Mouse (Mus musculus) heart, postnatal 0 days (tissue): ENCODE data around the gene Mast3. TPM values are rescaled to one million over a fixed set of nuclear protein-coding genes. Genes with fewer than 3 reads are reported as not detected.

Experiments
- ATAC-seq: fragments of 200-750 bp; cut with Nextera tagmentation; 2 replicates; pipeline ENCODE4 v1.8.0; 2017; ENCODE audit warnings: low read depth, moderate number of reproducible peaks, moderate library complexity; ENCODE audit not compliant: insufficient read depth
- DNase-seq: peaks from one replicate; pipeline ENCODE4 v3.0.0-alpha.2; 2016; ENCODE audit warnings: low spot score
- H3K27ac ChIP-seq: fragments of 300-500 bp; sonication (generic); 2 replicates; pipeline ENCODE4 v1.5.1; 2014; ENCODE audit warnings: low read depth, mild to moderate bottlenecking
- H3K27me3 ChIP-seq: fragments of 300-500 bp; sonication (generic); 2 replicates; pipeline ENCODE4 v1.6.1; 2014; ENCODE audit warnings: low read length, mixed read lengths; ENCODE audit not compliant: control insufficient read depth, insufficient read depth
- H3K36me3 ChIP-seq: fragments of 300-500 bp; sonication (generic); replicated peaks from 2 replicates; pipeline ENCODE4 v1.6.1; 2014; ENCODE audit warnings: low read length, mixed read lengths; ENCODE audit not compliant: control insufficient read depth, insufficient read depth
- H3K4me1 ChIP-seq: fragments of 300-500 bp; sonication (generic); 2 replicates; pipeline ENCODE4 v1.6.1; 2014; ENCODE audit warnings: antibody characterized with exemption; ENCODE audit not compliant: control insufficient read depth, insufficient read depth
- H3K4me2 ChIP-seq: fragments of 300-500 bp; sonication (generic); 2 replicates; pipeline ENCODE4 v1.6.1; 2014; ENCODE audit warnings: low read depth, mild to moderate bottlenecking, low read length, moderate library complexity
- H3K4me3 ChIP-seq: fragments of 300-500 bp; sonication (generic); 2 replicates; pipeline ENCODE4 v1.5.1; 2014; ENCODE audit warnings: low read depth, low read length
- H3K9ac ChIP-seq: fragments of 300-500 bp; sonication (generic); replicated peaks from 2 replicates; pipeline ENCODE4 v1.6.1; 2014; ENCODE audit warnings: low read depth, low read length, mixed read lengths
- H3K9me3 ChIP-seq: fragments of 300-500 bp; sonication (generic); replicated peaks from 2 replicates; pipeline ENCODE4 v1.6.1; 2016; ENCODE audit warnings: low read length; ENCODE audit not compliant: control insufficient read depth
- CTCF ChIP-seq: IDR thresholded peaks from 2 replicates; pipeline ENCODE4 v1.5.1; 2016; ENCODE audit warnings: antibody characterized with exemption, control low read depth, low read depth
- EP300 ChIP-seq: IDR thresholded peaks from 2 replicates; pipeline ENCODE4 v1.6.1; 2016; ENCODE audit warnings: antibody characterized with exemption, low read depth
- WGBS: fragments of 180-500 bp; shearing (Covaris S2); extraction: QIAGEN DNeasy Blood & Tissue Kit; methylation state at CpG from one replicate; pipeline ENCODE4 v1.1.7; 2014; 5-methylcytosine and 5-hydroxymethylcytosine counted together
- microRNA-seq: library from miRNA; unstranded; fragments of <30 nt; microRNA quantifications from one replicate; pipeline ENCODE4, GENCODE M21; 2016
- polyA plus RNA-seq: library from polyadenylated mRNA; unstranded; fragments of >200 nt; fragmentation: Nextera tagmentation; extraction: Ambion mirVana; gene quantifications from 2 replicates; pipeline ENCODE4 v1.2.1, GENCODE M21; 2015
- total RNA-seq: library from RNA; depleted of rRNA; stranded (reverse); fragments of >200 nt; gene quantifications from 2 replicates; pipeline ENCODE4 v1.2.3, GENCODE M21; 2014; ENCODE audit warnings: low replicate concordance; rRNA removed

Mast3 gene
- total and polyA plus RNA-seq, 2 experiments from 2014 or later: 2.3 to 5.6 TPM

GRCm38 (mm10) chr8:70737705-70738104 lies 67.1 kb downstream of the Mast3 start:
- H3K27me3 ChIP-seq: peaks cover 13% of the 10 kb centered on the region
- no peak overlapping the region for H3K4me3 ChIP-seq
- no peaks in the 10 kb centered on the region for H3K36me3 ChIP-seq
- 57% methylated on average over 5 of the region's 5 CpGs for WGBS
- no peak overlapping the region for H3K27ac ChIP-seq
- no peaks in the 10 kb centered on the region for H3K9me3 ChIP-seq
- H3K4me2 ChIP-seq: no peak overlapping the region
- ATAC-seq (no peak), DNase-seq (no peak)
- no peak overlapping the region for H3K9ac ChIP-seq
- no peaks in the 10 kb centered on the region; the same call in 1 of the 2 replicates for H3K4me1 ChIP-seq
- TF ChIP-seq CTCF (no peak), EP300 (no peak)

DNA sequence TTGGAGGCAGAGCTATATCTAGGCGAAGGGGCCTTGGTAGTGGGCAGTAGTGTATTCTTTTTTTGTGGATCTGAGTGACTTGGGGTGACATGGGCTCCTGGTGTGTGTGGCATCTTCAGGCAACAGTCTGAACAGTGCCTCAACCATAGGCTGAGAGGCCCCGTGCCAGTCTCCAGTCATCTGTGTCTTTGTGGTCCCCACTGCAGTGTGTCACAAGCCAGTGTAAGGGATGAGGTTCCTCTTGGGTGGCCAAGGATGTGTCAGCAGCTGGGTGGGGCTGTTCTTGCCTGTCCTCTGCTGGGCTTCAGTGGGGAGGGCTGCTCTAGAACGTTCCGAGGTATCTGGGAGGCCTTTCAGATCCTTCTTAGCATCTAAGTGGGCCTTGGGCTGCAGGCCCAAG lies 73.9 kb downstream of the Mast3 start:
- no peaks in the 10 kb centered on the region for H3K36me3 ChIP-seq
- peaks cover 63% of the 10 kb centered on the region for H3K27me3 ChIP-seq
- no peak overlapping the region for H3K9ac ChIP-seq
- H3K4me2 ChIP-seq: no peak overlapping the region
- WGBS: 85% methylated on average over 4 of the region's 4 CpGs
- H3K4me3 ChIP-seq: no peak overlapping the region
- H3K27ac ChIP-seq: no peak overlapping the region
- ATAC-seq (no peak), DNase-seq (no peak)
- TF ChIP-seq EP300: no peak
- no peak for TF ChIP-seq CTCF
- no peaks in the 10 kb centered on the region for H3K4me1 ChIP-seq
- no peaks in the 10 kb centered on the region for H3K9me3 ChIP-seq

DNA sequence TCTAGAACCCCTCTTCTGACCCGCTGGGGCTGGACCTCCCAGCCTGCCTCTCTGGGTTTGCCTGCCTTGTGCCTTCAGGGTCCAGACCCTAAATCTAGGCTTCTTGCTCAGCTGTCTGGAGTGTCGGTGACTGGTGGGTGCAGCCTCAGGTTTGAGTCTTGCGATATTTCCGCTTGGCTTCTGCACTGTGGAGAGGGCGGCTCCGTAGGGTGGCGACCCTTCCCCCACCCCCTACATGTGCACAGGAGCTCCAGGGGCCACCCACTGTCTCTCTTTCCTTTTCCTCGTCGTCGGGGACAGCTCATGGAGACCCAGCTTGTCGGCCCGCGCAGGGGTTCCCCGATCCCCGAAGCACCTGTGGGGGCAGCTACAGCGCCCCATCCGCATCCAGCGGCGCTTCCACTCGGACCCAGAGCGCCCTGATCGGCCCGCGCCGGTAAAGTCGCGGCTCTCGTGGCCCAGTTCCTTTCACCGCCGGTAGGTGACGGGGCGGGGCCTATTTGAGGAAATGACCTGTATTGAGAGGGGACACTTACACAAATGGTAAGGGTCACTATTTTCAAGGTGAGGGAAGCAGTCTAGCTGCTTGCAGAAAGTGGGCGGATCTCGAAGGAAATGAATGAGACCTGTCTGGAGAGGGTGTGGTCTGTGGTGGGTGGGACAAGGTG lies 74.9 kb downstream of the Mast3 start:
- Histone ChIP-seq H3K9me3 (no peaks in the 10 kb centered on the region), H3K27me3 (peaks cover 63% of the 10 kb centered on the region), H3K4me3 (peak overlapping the region; percentile 27), H3K4me1 (no peaks in the 10 kb centered on the region), H3K27ac (no peak overlapping the region), H3K9ac (no peak overlapping the region), H3K4me2 (peak overlapping the region; percentile 51), H3K36me3 (no peaks in the 10 kb centered on the region)
- WGBS: 3% methylated on average over 32 of the region's 34 CpGs
- TF ChIP-seq CTCF (no peak), EP300 (no peak)
- DNase-seq: no peak
- no peak for ATAC-seq

Small RNA genes within 50 kb of the gene (microRNA-seq; reads per million reads assigned to microRNA genes)
- not detected for gene Mir7240

Other genes with a start within 250 kb of the Mast3 start
- gene Isyna1, start 210.7 kb downstream of the Mast3 start, total RNA-seq: 111 and 125 TPM in 2 replicates
- 53.3 and 59.6 TPM in 2 replicates for gene Isyna1, start 210.7 kb downstream of the Mast3 start, polyA plus RNA-seq
- gene Ssbp4, start 196.2 kb downstream of the Mast3 start, total RNA-seq: 107 and 143 TPM in 2 replicates
- 55.6 and 57.3 TPM in 2 replicates for gene Ssbp4, start 196.2 kb downstream of the Mast3 start, polyA plus RNA-seq
- 1.5 and 2.2 TPM in 2 replicates for gene Lrrc25, start 188.9 kb downstream of the Mast3 start, total RNA-seq
- gene Lrrc25, start 188.9 kb downstream of the Mast3 start, polyA plus RNA-seq: 1.3 and 1.6 TPM in 2 replicates
- 0.15 and 5.4 TPM in 2 replicates for gene Gdf15, start 172.6 kb downstream of the Mast3 start, total RNA-seq
- gene Gdf15, start 172.6 kb downstream of the Mast3 start, polyA plus RNA-seq: 1.4 and 1.7 TPM in 2 replicates
- 18.0 and 36.3 TPM in 2 replicates for gene Pgpep1, start 144.7 kb downstream of the Mast3 start, total RNA-seq
- gene Pgpep1, start 144.7 kb downstream of the Mast3 start, polyA plus RNA-seq: 26.9 and 29.1 TPM in 2 replicates
- 438 and 495 TPM in 2 replicates for gene Lsm4, start 131.8 kb downstream of the Mast3 start, total RNA-seq
- 202 and 205 TPM in 2 replicates for gene Lsm4, start 131.8 kb downstream of the Mast3 start, polyA plus RNA-seq
- gene Jund, start 106.1 kb downstream of the Mast3 start, total RNA-seq: 322 and 503 TPM in 2 replicates
- gene Jund, start 106.1 kb downstream of the Mast3 start, polyA plus RNA-seq: 45.9 and 49.5 TPM in 2 replicates
- not detected in 2 replicates for gene Iqcn, start 101.6 kb downstream of the Mast3 start, total RNA-seq
- gene Iqcn, start 101.6 kb downstream of the Mast3 start, polyA plus RNA-seq: not detected in 2 replicates
- not detected in 2 replicates for gene Gm3336, start 86.5 kb downstream of the Mast3 start, total RNA-seq
- not detected in 2 replicates for gene Gm3336, start 86.5 kb downstream of the Mast3 start, polyA plus RNA-seq
- gene Pde4c, start 81.3 kb downstream of the Mast3 start, total RNA-seq: 0.42 and 1.2 TPM in 2 replicates
- gene Pde4c, start 81.3 kb downstream of the Mast3 start, polyA plus RNA-seq: 0.44 and 0.56 TPM in 2 replicates
- 21.4 and 40.3 TPM in 2 replicates for gene Rab3a, start 50.4 kb downstream of the Mast3 start, total RNA-seq
- gene Rab3a, start 50.4 kb downstream of the Mast3 start, polyA plus RNA-seq: 32.7 and 32.8 TPM in 2 replicates
- 26.6 and 56.3 TPM in 2 replicates for gene Mpv17l2, start 44.1 kb downstream of the Mast3 start, total RNA-seq
- 50.3 and 54.0 TPM in 2 replicates for gene Mpv17l2, start 44.1 kb downstream of the Mast3 start, polyA plus RNA-seq
- 36.6 and 39.3 TPM in 2 replicates for gene Pik3r2, start 28.3 kb downstream of the Mast3 start, total RNA-seq
- gene Pik3r2, start 28.3 kb downstream of the Mast3 start, polyA plus RNA-seq: 30.2 and 32.5 TPM in 2 replicates
- gene Il12rb1, start 3.4 kb upstream of the Mast3 start, total RNA-seq: 0.08 TPM in 1 of 2 replicates, not detected in the other
- not detected in 2 replicates for gene Il12rb1, start 3.4 kb upstream of the Mast3 start, polyA plus RNA-seq
- gene Arrdc2, start 34.7 kb upstream of the Mast3 start, total RNA-seq: 4.5 and 38.1 TPM in 2 replicates
- gene Arrdc2, start 34.7 kb upstream of the Mast3 start, polyA plus RNA-seq: 3.0 and 3.6 TPM in 2 replicates
- gene Kcnn1, start 58.2 kb upstream of the Mast3 start, total RNA-seq: 7.5 and 25.2 TPM in 2 replicates
- 3.4 TPM in 2 replicates for gene Kcnn1, start 58.2 kb upstream of the Mast3 start, polyA plus RNA-seq
- 12.6 and 32.0 TPM in 2 replicates for gene Ccdc124, start 68.9 kb upstream of the Mast3 start, total RNA-seq
- gene Ccdc124, start 68.9 kb upstream of the Mast3 start, polyA plus RNA-seq: 77.9 and 79.5 TPM in 2 replicates
- gene Slc5a5, start 87.7 kb upstream of the Mast3 start, total RNA-seq: not detected in 2 replicates
- gene Slc5a5, start 87.7 kb upstream of the Mast3 start, polyA plus RNA-seq: 0.05 and 0.10 TPM in 2 replicates
- gene Rpl18a, start 92.4 kb upstream of the Mast3 start, total RNA-seq: 2,186 and 2,206 TPM in 2 replicates
- 2,523 and 2,655 TPM in 2 replicates for gene Rpl18a, start 92.4 kb upstream of the Mast3 start, polyA plus RNA-seq
- gene Map1s, start 100.9 kb upstream of the Mast3 start, total RNA-seq: 32.6 and 35.6 TPM in 2 replicates
- gene Map1s, start 100.9 kb upstream of the Mast3 start, polyA plus RNA-seq: 21.4 and 24.9 TPM in 2 replicates